Mouse (Mus musculus) hematopoietic stem cell, adult 5-6 weeks (primary cell): ENCODE data around the gene 2010111I01Rik. TPM values are rescaled to one million over a fixed set of nuclear protein-coding genes. Genes with fewer than 3 reads are reported as not detected.

ENCODE experiments used
- ATAC-seq, 2 experiments: fragments of 125-278 bp in 1 of 2; replicated peaks in 1 of 2; 2 replicates each; pipeline ENCODE4 v1.8.0; 2016 to 2017; ENCODE audit warnings: inconsistent platforms in 2 of 2, mild to moderate bottlenecking in 2 of 2, moderate number of reproducible peaks in 2 of 2, low read depth in 1 of 2, moderate TSS enrichment in 1 of 2; ENCODE audit not compliant: low FRiP score in 2 of 2, poor library complexity in 2 of 2, severe bottlenecking in 2 of 2, insufficient read depth in 1 of 2, low TSS enrichment in 1 of 2
- total RNA-seq: library from RNA; stranded (forward); fragments of 172-1452, 232-1000 nt; gene quantifications from 2 replicates; pipeline ENCODE4 v1.2.3, GENCODE M21; 2017

2010111I01Rik gene
- total RNA-seq, 1 experiment from 2014 or later, result 47.1 TPM

- no peak for ATAC-seq
Observed at GRCm38 (mm10) chr13:63360111-63360885, 395.6 kb downstream of the 2010111I01Rik start.

- peak in 1 of 2 experiments; percentile 53; a peak in 3 of 4 replicates for ATAC-seq
Observed at GRCm38 (mm10) chr13:63361755-63362154, 397.1 kb downstream of the 2010111I01Rik start.

- no peak for ATAC-seq
Observed at GRCm38 (mm10) chr13:63373460-63374166, 408.9 kb downstream of the 2010111I01Rik start.

Other genes starting within 250 kb of the 2010111I01Rik start
- 55.3 and 88.0 TPM in 2 replicates for gene Platr25, start 204.2 kb upstream of the 2010111I01Rik start, total RNA-seq
- 7.3 and 9.3 TPM in 2 replicates for gene Gm5141, start 179.1 kb upstream of the 2010111I01Rik start, total RNA-seq
- not detected in 2 replicates for gene Fbp2, start 106.5 kb upstream of the 2010111I01Rik start, total RNA-seq
- 6.1 and 14.9 TPM in 2 replicates for gene Fbp1, start 76.6 kb upstream of the 2010111I01Rik start, total RNA-seq